Mouse (Mus musculus): ENCODE data around the gene Phkb. TPM values are rescaled to one million over a fixed set of nuclear protein-coding genes. Genes with fewer than 3 reads are reported as not detected.

Phkb gene
- total and polyA plus RNA-seq, 3 experiments = 14.1 to 18.6 TPM; not detected in 1

DNA sequence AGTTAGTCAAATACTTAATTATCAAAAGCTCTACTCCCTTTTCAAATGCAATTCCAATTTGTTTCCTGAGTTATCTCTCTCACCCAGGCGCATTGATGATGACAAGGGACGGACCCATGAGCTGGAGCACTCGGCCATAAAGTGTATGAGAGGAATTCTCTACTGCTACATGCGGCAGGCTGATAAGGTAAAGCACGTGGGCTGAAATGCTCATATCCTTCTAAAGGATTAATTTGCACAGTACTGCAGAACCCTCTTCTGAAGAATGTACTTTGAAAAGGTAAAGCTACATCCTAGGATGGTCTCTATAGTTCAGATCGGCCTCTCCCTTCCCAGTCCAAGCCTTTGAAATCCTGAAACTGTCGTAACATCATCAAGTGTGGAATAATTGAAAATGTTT lies 38.9 kb downstream of the Phkb start:
- Histone ChIP-seq H3K36me3 (ENCODE audit: control insufficient read depth in 1 of 2, insufficient read depth in 2 of 2, low read length in 2 of 2) (peaks cover 0 to 14% of the 10 kb centered on the region in 2 experiments; a peak in 2 of 4 replicates), H3K4me3 (ENCODE audit: control insufficient read depth in 1 of 2, insufficient read depth in 1 of 2, low read depth in 2 of 2, low read length in 2 of 2) (no peak overlapping the region), H3K4me1 (ENCODE audit: control insufficient read depth in 1 of 2, insufficient read depth in 2 of 2, low read length in 2 of 2) (no peaks in the 10 kb centered on the region), H3K79me2 (ENCODE audit: control insufficient read depth, insufficient read depth, low read length, poor library complexity) (no peaks in the 10 kb centered on the region), H3K9me3 (replicated peaks; ENCODE audit: insufficient read depth, low read length) (no peaks in the 10 kb centered on the region), H3K27me3 (ENCODE audit: control insufficient read depth in 1 of 2, insufficient read depth in 2 of 2, low read length in 2 of 2) (no peaks in the 10 kb centered on the region), H3K9ac (ENCODE audit: control insufficient read depth, low read depth, low read length, poor library complexity, severe bottlenecking) (no peak overlapping the region), H3K27ac (ENCODE audit: control insufficient read depth, low read depth, low read length) (no peak overlapping the region)
- TF ChIP-seq ZKSCAN1 (IDR thresholded peaks at IDR 0.05; ENCODE audit: low read depth, low read length) (no peak), TAL1 (IDR thresholded peaks at IDR 0.05; ENCODE audit: low read length) (0 out of 2 replicates have a peak, but pooled peaks have one; percentile 18)
- no peak for DNase-seq (ENCODE audit: low read depth, low spot score)

- Histone ChIP-seq H3K79me2 (ENCODE audit: control insufficient read depth, insufficient read depth, low read length, poor library complexity) (no peaks in the 10 kb centered on the region), H3K9me3 (replicated peaks; ENCODE audit: insufficient read depth, low read length) (no peaks in the 10 kb centered on the region), H3K27me3 (ENCODE audit: control insufficient read depth in 1 of 2, insufficient read depth in 2 of 2, low read length in 2 of 2) (no peaks in the 10 kb centered on the region), H3K9ac (ENCODE audit: control insufficient read depth, low read depth, low read length, poor library complexity, severe bottlenecking) (no peak overlapping the region), H3K36me3 (ENCODE audit: control insufficient read depth in 1 of 2, insufficient read depth in 2 of 2, low read length in 2 of 2) (peaks cover 0 to 8% of the 10 kb centered on the region in 2 experiments; a peak in 2 of 4 replicates), H3K4me1 (ENCODE audit: control insufficient read depth in 1 of 2, insufficient read depth in 2 of 2, low read length in 2 of 2) (no peaks in the 10 kb centered on the region), H3K27ac (ENCODE audit: control insufficient read depth, low read depth, low read length) (no peak overlapping the region), H3K4me3 (ENCODE audit: control insufficient read depth in 1 of 2, insufficient read depth in 1 of 2, low read depth in 2 of 2, low read length in 2 of 2) (no peak overlapping the region)
- TF ChIP-seq POLR2A (IDR thresholded peaks at IDR 0.05; ENCODE audit: control insufficient read depth in 1 of 2, insufficient read depth in 1 of 2, low read depth in 1 of 2, low read length in 2 of 2, poor library complexity in 1 of 2) = no peak
- TF ChIP-seq E2F4 (IDR thresholded peaks at IDR 0.05; ENCODE audit: borderline replicate concordance, low read depth, low read length) = no peak
- TF ChIP-seq CHD1 (IDR thresholded peaks at IDR 0.05; ENCODE audit: low read depth, low read length) = no peak
- TF ChIP-seq NRF1 (IDR thresholded peaks at IDR 0.05; ENCODE audit: insufficient read depth, low read depth, low read length, poor library complexity, severe bottlenecking) = no peak
- TF ChIP-seq ETS1 (IDR thresholded peaks at IDR 0.05; ENCODE audit: low read depth, low read length) = no peak
- no peak for TF ChIP-seq CTCF (IDR thresholded peaks at IDR 0.05 in 2 of 3, conservative IDR thresholded peaks at IDR 0.05 in 1 of 3; ENCODE audit: control insufficient read depth in 1 of 3, insufficient read depth in 1 of 3, low read depth in 2 of 3, low read length in 3 of 3, poor library complexity in 1 of 3, severe bottlenecking in 1 of 3)
- no peak for TF ChIP-seq POLR2AphosphoS2 (IDR thresholded peaks at IDR 0.05; ENCODE audit: low read length)
- TF ChIP-seq HCFC1 (IDR thresholded peaks at IDR 0.05; ENCODE audit: low read depth, low read length) = no peak
- TF ChIP-seq ZNF384 (IDR thresholded peaks at IDR 0.05; ENCODE audit: low read depth, low read length) = no peak
- no peak for TF ChIP-seq MXI1 (IDR thresholded peaks at IDR 0.05; ENCODE audit: low read depth, low read length)
- no peak for TF ChIP-seq MEF2A (IDR thresholded peaks at IDR 0.05; ENCODE audit: extremely low read depth, insufficient replicate concordance, low read depth, low read length, poor library complexity, severe bottlenecking)
- TF ChIP-seq MYB (IDR thresholded peaks at IDR 0.05; ENCODE audit: low read depth, low read length) = no peak
- no peak for TF ChIP-seq GATA1 (IDR thresholded peaks at IDR 0.05; ENCODE audit: low read depth, low read length)
- TF ChIP-seq MAX (IDR thresholded peaks at IDR 0.05; ENCODE audit: low read length) = no peak
- no peak for TF ChIP-seq USF2 (IDR thresholded peaks at IDR 0.05; ENCODE audit: borderline replicate concordance in 1 of 2, insufficient read depth in 1 of 2, low read depth in 1 of 2, low read length in 2 of 2)
- no peak for TF ChIP-seq TCF12 (IDR thresholded peaks at IDR 0.05; ENCODE audit: low read depth, low read length)
- TF ChIP-seq CHD2 (IDR thresholded peaks at IDR 0.05; ENCODE audit: low read length) = no peak
- TF ChIP-seq SMC3 (IDR thresholded peaks at IDR 0.05; ENCODE audit: low read depth, low read length) = no peak
- no peak for TF ChIP-seq RAD21 (IDR thresholded peaks at IDR 0.05; ENCODE audit: low read depth, low read length)
- no peak for TF ChIP-seq ZC3H11A (IDR thresholded peaks at IDR 0.05; ENCODE audit: low read depth, low read length)
- no peak for DNase-seq (ENCODE audit: low read depth, low spot score)
Measured at GRCm38 (mm10) chr8:85884811-85885210, 44.1 kb downstream of the Phkb start.

All from MEL (cell line).